Mouse (Mus musculus) forebrain, embryonic 10.5 days (tissue): ENCODE results near the gene Plek. TPM values are rescaled to one million over a fixed set of nuclear protein-coding genes. Genes with fewer than 3 reads are reported as not detected.

ENCODE experiments used
- polyA plus RNA-seq: library from polyadenylated mRNA; unstranded; fragments of >200 nt; fragmentation: Nextera tagmentation; extraction: Ambion mirVana; gene quantifications from 2 replicates; pipeline ENCODE4 v1.2.1, GENCODE M21; 2016

Gene Plek
- polyA plus RNA-seq, 1 experiment from 2014 or later: 5.4 TPM

Other genes starting within 250 kb of the Plek start
- 2.2 TPM in 2 replicates for gene Fbxo48, start 101.0 kb downstream of the Plek start, polyA plus RNA-seq
- 11.3 and 13.3 TPM in 2 replicates for gene Cnrip1, start 795 bp downstream of the Plek start, polyA plus RNA-seq
- 66.8 and 72.9 TPM in 2 replicates for gene Ppp3r1, start 106.9 kb upstream of the Plek start, polyA plus RNA-seq
- gene Wdr92, start 129.7 kb upstream of the Plek start, polyA plus RNA-seq: 28.8 TPM in 2 replicates
- gene Pno1, start 159.2 kb upstream of the Plek start, polyA plus RNA-seq: 127 and 129 TPM in 2 replicates
- gene C1d, start 205.2 kb upstream of the Plek start, polyA plus RNA-seq: 103 and 110 TPM in 2 replicates